Mouse (Mus musculus): ENCODE measurements around the gene Syce1.
A peak's percentile ranks its signal among the peaks of the same experiment; 100 is the strongest.

Syce1 gene

DNA sequence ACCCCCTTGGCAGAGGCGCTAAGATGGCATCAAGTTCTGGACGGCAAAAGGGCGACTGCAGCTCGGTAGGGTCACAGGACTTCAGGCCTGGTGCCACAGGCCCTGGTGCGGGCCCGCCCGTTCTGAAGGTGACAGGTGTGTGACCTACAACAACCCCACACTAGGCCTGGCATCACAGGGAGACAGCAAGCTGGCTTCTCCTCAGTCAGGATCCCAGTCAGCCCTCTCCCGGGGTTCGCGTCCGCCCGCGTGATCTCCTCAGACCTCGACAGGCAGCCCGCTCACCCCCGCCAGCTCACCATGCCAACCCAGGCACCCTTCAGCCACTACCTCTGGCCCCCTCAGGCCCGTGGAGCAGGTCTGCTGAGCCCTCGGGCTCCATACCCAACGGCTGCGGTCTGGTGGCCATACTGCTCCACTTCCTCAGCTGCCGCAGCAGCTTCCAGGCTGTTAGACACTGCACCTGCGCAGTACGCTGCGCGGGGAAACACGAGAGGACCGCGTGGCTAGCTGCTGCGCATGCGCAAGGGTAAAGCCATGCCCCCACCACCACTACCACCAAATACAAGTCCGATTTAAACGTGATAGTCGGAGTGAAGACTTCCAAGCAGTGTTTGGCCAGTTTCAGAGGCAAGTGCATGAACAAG, at the start of gene Syce1:
Gene Syce1 (minus strand): TSS at position 447 of the 647 bp plus-strand sequence.
- DNase-seq (ENCODE audit: low spot score) = no peak

GRCm38 (mm10) chr7:140836243-140837115, 48.8 kb upstream of the Syce1 start:
- peak; percentile 68 for DNase-seq (ENCODE audit: low spot score)

- no peak for DNase-seq (ENCODE audit: low spot score)
Measured at GRCm38 (mm10) chr7:140835758-140836087, 48.1 kb upstream of the Syce1 start.

- DNase-seq (ENCODE audit: low spot score) = no peak
Measured at GRCm38 (mm10) chr7:140834968-140835757, 47.5 kb upstream of the Syce1 start, which contains the start of gene Urah. Gene Urah, plus strand, starts transcription at chr7:140835018.

DNA sequence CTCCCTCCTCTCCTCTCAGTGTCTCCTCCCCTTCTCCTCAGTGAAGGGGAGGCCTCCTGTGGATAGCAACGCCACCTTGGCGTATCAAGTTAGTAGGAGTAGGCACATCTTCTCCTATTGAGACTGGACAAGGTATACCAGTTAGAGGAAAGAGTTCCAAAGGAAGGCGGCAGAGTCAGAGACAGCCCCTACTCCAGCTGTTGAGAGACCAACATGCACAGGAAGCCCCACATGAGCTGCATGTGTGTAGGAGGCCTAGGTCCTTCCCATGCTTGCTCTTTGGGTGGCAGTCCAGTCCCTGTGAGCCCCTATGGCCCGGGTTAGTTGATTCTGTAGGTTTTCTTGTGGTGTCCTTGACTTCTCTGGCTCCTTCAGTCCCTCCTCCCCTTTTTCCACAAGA, 45.7 kb upstream of the Syce1 start:
- DNase-seq (ENCODE audit: low spot score) = no peak

DNA sequence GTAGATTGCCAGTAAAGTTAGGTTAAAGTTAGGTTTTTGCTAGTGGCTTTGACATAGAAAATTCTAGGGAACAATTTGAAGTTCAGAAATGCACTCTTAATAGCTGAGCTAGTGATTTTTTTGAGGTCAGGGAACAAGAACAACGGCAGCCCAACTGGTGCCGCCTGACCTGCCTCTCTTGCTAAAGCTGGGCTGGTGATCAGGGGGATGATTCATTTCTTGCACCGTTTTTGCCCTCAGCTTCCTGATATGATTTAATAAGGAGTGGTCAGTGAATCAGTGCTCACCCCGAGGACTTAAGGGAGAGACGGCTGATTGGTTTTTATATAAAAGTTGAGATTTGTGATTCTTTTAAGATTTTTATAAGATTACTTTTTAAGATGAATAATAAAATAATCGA, 43.8 kb upstream of the Syce1 start:
- no peak for DNase-seq (ENCODE audit: low spot score)

GRCm38 (mm10) chr7:140828171-140828881, 40.7 kb upstream of the Syce1 start:
- peak; percentile 69 for DNase-seq (ENCODE audit: low spot score)

- DNase-seq (ENCODE audit: low spot score) = no peak
Measured at GRCm38 (mm10) chr7:140822731-140823130, 35.1 kb upstream of the Syce1 start.

GRCm38 (mm10) chr7:140821653-140822329, 34.1 kb upstream of the Syce1 start, which contains the start of gene Zfp941:
Gene Zfp941, minus strand, starts transcription at chr7:140822178.
- DNase-seq (ENCODE audit: low spot score) = peak; percentile 59

DNA sequence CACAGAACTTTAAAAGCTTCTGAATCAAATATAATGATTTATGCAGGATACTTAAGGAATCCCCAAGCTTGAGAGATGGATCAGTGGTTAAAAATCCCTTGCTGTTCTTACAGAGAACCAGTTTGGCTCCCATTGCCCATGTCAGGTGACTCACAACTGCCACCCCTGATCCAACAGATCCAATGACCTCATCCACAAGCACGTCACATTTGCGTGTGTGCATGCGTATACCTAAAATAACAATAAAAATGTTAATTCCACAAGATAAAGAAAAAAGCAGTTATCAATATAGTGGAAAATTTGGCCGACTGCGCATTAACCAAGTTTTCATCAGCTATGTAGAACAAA, 33.6 kb upstream of the Syce1 start:
- DNase-seq (ENCODE audit: low spot score) = no peak

- no peak for DNase-seq (ENCODE audit: low spot score)
Measured at GRCm38 (mm10) chr7:140820173-140820572, 32.5 kb upstream of the Syce1 start.

- no peak for DNase-seq (ENCODE audit: low spot score)
Measured at GRCm38 (mm10) chr7:140812850-140813249, 25.2 kb upstream of the Syce1 start.

- peak; percentile 47 for DNase-seq (ENCODE audit: low spot score)
Measured at GRCm38 (mm10) chr7:140811714-140812113, 24.1 kb upstream of the Syce1 start.

DNA sequence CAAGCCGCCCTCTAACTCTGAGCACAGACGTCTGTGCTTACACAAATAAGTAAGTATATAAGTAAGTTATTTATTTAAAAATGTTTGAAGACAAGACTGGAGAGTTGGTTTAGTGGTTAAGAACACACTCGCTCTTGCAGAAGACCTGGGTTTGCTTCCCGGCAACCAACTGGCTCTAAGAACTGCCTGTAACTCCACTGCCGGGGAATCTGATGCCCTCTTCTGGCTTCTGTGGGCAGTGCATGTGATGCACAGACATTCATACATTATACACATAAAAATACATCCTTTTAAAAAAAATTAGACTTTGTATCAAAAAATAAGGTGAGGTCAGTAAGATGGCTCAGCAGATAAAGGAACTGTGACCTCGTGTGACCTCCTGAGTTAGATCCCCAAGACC, 22.8 kb upstream of the Syce1 start:
- DNase-seq (ENCODE audit: low spot score) = no peak

GRCm38 (mm10) chr7:140805704-140806103, 18.1 kb upstream of the Syce1 start:
- peak; percentile 79 for DNase-seq (ENCODE audit: low spot score)

GRCm38 (mm10) chr7:140802629-140803028, 15.0 kb upstream of the Syce1 start:
- no peak for DNase-seq (ENCODE audit: low spot score)

GRCm38 (mm10) chr7:140798212-140798611, 10.6 kb upstream of the Syce1 start:
- no peak for DNase-seq (ENCODE audit: low spot score)

- no peak for DNase-seq (ENCODE audit: low spot score)
Measured at GRCm38 (mm10) chr7:140797619-140798018, 10.0 kb upstream of the Syce1 start.

GRCm38 (mm10) chr7:140793541-140793940, 5.9 kb upstream of the Syce1 start:
- no peak for DNase-seq (ENCODE audit: low spot score)

- no peak for DNase-seq (ENCODE audit: low spot score)
Measured at GRCm38 (mm10) chr7:140788053-140788435, 392 bp upstream of the Syce1 start.

GRCm38 (mm10) chr7:140780548-140780947, 7.1 kb downstream of the Syce1 start:
- DNase-seq (ENCODE audit: low spot score) = no peak

Measured in layer of hippocampus, adult 11-12 months (tissue).